Mouse (Mus musculus) testis, adult 10 weeks (tissue): ENCODE data around the gene Gm49361. TPM values are rescaled to one million over a fixed set of nuclear protein-coding genes. Genes with fewer than 3 reads are reported as not detected.

Source experiments
- polyA plus RNA-seq: library from polyadenylated mRNA; stranded (reverse); fragments of 350-450 nt; fragmentation: Illumina TruSeq; extraction: RNeasy Lipid Tissue Mini Kit (QIAGEN cat#74804); gene quantifications from one replicate; pipeline ENCODE4 v1.2.3, GENCODE M21; 2014; ENCODE audit warnings: low read depth, low replicate concordance

Gm49361 gene
- polyA plus RNA-seq, result not detected

DNA sequence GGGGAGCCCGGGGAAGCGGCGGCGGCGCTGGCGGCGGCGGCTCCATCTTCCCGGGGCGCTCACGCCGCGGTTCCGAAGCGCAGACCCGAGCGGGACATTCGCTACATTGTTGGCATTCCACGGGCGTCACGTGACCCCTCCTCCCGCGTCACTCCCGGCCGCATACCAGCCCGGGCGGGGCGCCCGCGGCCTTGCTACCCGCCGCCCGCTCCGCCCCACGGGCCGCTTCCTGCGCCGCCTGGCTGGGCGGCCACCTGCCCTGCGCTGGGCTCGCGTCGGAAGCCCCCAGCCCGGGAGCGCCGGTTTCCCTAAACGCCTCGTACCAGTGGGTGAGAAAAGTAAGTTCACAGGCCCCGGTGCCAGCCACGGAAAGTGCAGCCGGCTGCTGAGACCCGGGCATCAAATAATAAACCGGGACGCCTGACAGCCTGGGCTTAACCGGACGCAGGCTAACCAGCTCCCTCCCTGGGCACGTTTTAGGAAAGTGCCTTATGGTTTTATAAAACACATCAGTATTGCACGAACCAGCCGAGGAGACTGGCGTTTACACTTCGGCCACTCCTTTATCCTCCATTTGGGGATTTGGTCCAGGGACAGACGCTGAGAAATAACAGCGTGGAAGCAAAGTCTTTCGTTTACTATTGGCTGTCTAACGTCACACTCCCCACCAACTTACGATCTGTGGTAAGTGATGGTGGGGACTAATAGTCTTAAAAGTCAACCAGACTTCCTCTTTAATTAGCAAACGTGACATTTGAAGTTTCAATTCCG is at the start of gene Gm49361:
Gene Gm49361 (minus strand): TSS at position 103 of the 771 bp plus-strand sequence.

GRCm38 (mm10) chr14:57758237-57758636 is 12.3 kb upstream of the Gm49361 start, which contains the start of gene Lats2:
Lats2 (minus strand) TSS chr14:57758388.

DNA sequence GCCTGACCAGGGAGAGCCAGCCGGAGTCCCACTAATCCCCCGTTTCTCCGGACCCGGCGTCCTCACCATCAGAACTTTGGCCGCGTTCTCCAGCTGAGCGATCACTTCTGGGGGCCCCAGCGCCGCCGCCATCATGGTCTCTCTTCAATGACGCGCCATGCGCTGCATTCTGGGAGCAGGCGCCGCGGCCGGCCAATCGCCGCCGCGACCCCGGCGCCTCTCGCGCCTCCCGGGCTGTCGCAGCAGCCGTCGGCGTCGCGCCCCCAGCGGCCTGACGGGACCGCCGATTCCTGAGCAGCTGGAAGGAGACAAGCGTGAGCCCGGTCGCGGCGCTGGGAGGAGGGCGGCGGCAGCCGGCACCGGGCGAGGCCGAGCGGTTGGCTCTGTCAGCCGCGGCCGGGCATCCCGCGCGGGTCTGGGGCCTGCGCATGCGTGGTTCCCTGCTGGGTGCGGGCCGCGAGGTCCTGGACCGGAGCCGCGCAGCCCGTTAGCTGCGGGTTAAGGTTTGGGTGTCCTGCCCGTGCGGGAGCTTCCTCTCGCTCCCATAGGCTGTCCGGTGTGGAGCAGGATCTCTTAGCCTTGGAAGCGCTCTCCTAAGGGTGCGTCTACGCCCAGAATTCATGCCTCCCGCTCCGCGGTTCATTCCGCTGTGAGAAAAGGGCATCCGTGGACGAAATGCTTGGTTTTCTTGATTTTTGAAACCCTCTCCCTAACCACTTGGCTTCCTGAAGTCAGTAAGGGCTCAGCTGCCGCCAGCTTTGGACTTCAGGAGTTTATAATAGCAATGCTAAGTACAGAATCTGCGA is 80.9 kb downstream of the Gm49361 start, which contains the start of gene Xpo4:
Gene Xpo4 (minus strand): TSS at position 609 of the 806 bp plus-strand sequence.

Other genes with a start within 250 kb of the Gm49361 start
- gene Il17d, start 221.3 kb downstream of the Gm49361 start, polyA plus RNA-seq, result 6.6 TPM
- gene Eef1akmt1, start 174.5 kb downstream of the Gm49361 start, polyA plus RNA-seq, result 8.3 TPM
- 48.4 TPM for gene Xpo4, start 80.7 kb downstream of the Gm49361 start, polyA plus RNA-seq
- 105 TPM for gene Lats2, start 12.3 kb upstream of the Gm49361 start, polyA plus RNA-seq
- gene Sap18, start 52.1 kb upstream of the Gm49361 start, polyA plus RNA-seq, result 285 TPM
- 12.7 TPM for gene Ska3, start 80.1 kb upstream of the Gm49361 start, polyA plus RNA-seq
- 78.0 TPM for gene Mrpl57, start 80.1 kb upstream of the Gm49361 start, polyA plus RNA-seq
- 57.2 TPM for gene Zdhhc20, start 144.2 kb upstream of the Gm49361 start, polyA plus RNA-seq